Mouse (Mus musculus): ENCODE data around the gene Fgfr2.

DNA sequence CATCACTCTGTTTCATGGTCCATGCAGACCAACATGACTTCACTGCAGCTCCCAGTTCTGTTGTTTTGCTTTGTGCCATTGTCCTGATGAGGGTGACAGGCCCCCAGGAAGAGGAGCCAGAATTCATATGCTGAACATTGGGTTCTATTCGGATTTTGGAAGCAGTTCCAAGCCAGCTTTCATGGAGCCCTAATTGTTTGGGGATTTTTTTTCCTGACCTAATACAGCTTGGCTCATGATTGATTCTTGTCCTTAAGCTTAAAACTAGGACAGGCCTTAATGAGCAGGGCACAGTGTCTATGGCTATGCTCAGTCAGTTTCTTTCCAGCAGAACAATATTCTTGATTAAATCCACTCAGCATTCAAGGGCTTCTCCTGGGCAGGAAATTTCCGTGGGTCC, 2204.9 kb downstream of the Fgfr2 start:
- TF ChIP-seq CTCF (IDR thresholded peaks at IDR 0.05; ENCODE audit: borderline replicate concordance, insufficient read depth, low read length) (no peak), POLR2A (IDR thresholded peaks at IDR 0.05; ENCODE audit: low read depth, low read length) (no peak)
